Mouse (Mus musculus) lung, postnatal 0 days (tissue): ENCODE results near the gene Atg2a. TPM values are rescaled to one million over a fixed set of nuclear protein-coding genes. Genes with fewer than 3 reads are reported as not detected.

ENCODE experiments used
- ATAC-seq: fragments of 200-750 bp; cut with Nextera tagmentation; 2 replicates; pipeline ENCODE4 v1.8.0; 2017; ENCODE audit warnings: moderate library complexity
- DNase-seq: peaks from one replicate; pipeline ENCODE4 v3.0.0-alpha.2; 2016; ENCODE audit warnings: low spot score
- H3K27ac ChIP-seq: fragments of 300-500 bp; sonication (generic); 2 replicates; pipeline ENCODE4 v1.5.1; 2014; ENCODE audit warnings: antibody characterized with exemption, mild to moderate bottlenecking, low read length, mixed read lengths
- H3K27me3 ChIP-seq: fragments of 300-500 bp; sonication (generic); replicated peaks from 2 replicates; pipeline ENCODE4 v1.6.1; 2014; ENCODE audit warnings: low read length, mixed read lengths; ENCODE audit not compliant: insufficient read depth
- H3K36me3 ChIP-seq: fragments of 300-500 bp; sonication (generic); 2 replicates; pipeline ENCODE4 v1.6.1; 2014; ENCODE audit warnings: low read length, mixed read lengths; ENCODE audit not compliant: insufficient read depth
- H3K4me1 ChIP-seq: fragments of 300-500 bp; sonication (generic); 2 replicates; pipeline ENCODE4 v1.6.1; 2014; ENCODE audit warnings: antibody characterized with exemption, low read depth, low read length, mixed read lengths; ENCODE audit not compliant: insufficient read depth
- H3K4me2 ChIP-seq: fragments of 300-500 bp; sonication (generic); replicated peaks from 2 replicates; pipeline ENCODE4 v1.6.1; 2014; ENCODE audit warnings: low read depth, mild to moderate bottlenecking, low read length, moderate library complexity, mixed read lengths
- H3K4me3 ChIP-seq: fragments of 300-500 bp; sonication (generic); 2 replicates; pipeline ENCODE4 v1.5.1; 2014; ENCODE audit warnings: low read depth, low read length
- H3K9ac ChIP-seq: fragments of 300-500 bp; sonication (generic); replicated peaks from 2 replicates; pipeline ENCODE4 v1.6.1; 2014; ENCODE audit warnings: low read depth, mild to moderate bottlenecking
- H3K9me3 ChIP-seq: fragments of 300-500 bp; sonication (generic); 2 replicates; pipeline ENCODE4 v1.6.1; 2016; ENCODE audit warnings: low read length, mixed read lengths
- CTCF ChIP-seq: IDR thresholded peaks from 2 replicates; pipeline ENCODE4 v1.5.1; 2016; ENCODE audit warnings: antibody characterized with exemption, mild to moderate bottlenecking
- EP300 ChIP-seq: IDR thresholded peaks from 2 replicates; pipeline ENCODE4 v1.6.1; 2016; ENCODE audit warnings: antibody characterized with exemption, mild to moderate bottlenecking, control low read depth
- WGBS: fragments of 180-500 bp; shearing (Covaris S2); extraction: QIAGEN DNeasy Blood & Tissue Kit; methylation state at CpG from one replicate; pipeline ENCODE4 v1.1.7; 2014; 5-methylcytosine and 5-hydroxymethylcytosine counted together
- polyA plus RNA-seq: library from polyadenylated mRNA; unstranded; fragments of >200 nt; fragmentation: Nextera tagmentation; extraction: Ambion mirVana; gene quantifications from 2 replicates; pipeline ENCODE4 v1.2.1, GENCODE M21; 2015

Gene Atg2a
- polyA plus RNA-seq, 1 experiment from 2014 or later: 5.9 TPM

DNA sequence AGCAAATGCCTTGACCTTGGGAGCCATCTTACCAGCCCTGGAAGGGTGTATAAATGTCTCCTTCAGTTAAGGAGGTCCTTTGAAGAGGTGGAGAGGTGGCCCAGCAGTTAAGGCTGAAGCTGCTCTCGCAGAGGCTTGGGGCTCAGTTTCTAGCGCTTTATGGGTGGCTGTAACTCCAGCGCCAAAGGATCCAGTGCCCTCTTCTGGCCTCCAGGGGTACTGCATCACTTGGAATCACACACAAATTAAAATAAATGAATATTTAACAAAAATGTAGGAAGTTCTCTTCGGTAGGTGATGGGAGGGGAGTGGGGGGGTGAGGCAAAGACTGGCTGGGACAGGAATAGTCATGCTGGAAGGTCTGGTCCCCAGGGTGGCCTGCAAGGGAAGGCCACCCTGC is 19.5 kb downstream of the Atg2a start:
- no peak overlapping the region for H3K4me3 ChIP-seq
- H3K9ac ChIP-seq: no peak overlapping the region
- no peak overlapping the region for H3K27ac ChIP-seq
- H3K36me3 ChIP-seq: peaks cover 36% of the 10 kb centered on the region
- no peak overlapping the region for H3K4me2 ChIP-seq
- DNase-seq (no peak), ATAC-seq (no peak)
- WGBS: 82% methylated on average over 4 of the region's 4 CpGs
- H3K27me3 ChIP-seq: no peaks in the 10 kb centered on the region
- H3K9me3 ChIP-seq: no peaks in the 10 kb centered on the region
- no peaks in the 10 kb centered on the region for H3K4me1 ChIP-seq
- TF ChIP-seq CTCF (peak; percentile 49), EP300 (no peak)

DNA sequence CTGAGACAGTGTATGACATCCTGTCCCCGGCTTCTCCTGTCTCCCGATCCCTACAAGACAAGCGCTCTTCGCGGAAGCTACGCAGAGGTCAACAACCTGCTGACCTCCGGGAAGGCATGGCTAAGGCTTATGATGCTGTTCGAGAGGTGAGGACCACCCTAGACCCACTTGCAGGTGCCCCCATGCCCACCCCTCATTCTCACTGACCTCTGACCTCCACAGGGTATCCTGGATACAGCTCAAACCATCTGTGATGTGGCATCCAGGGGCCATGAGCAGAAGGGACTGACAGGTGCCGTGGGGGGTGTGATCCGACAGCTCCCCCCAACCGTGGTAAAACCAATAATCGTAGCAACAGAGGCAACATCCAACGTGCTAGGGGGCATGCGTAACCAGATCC is 19.9 kb downstream of the Atg2a start:
- H3K36me3 ChIP-seq: peaks cover 32% of the 10 kb centered on the region
- WGBS: 93% methylated on average over 14 of the region's 14 CpGs

DNA sequence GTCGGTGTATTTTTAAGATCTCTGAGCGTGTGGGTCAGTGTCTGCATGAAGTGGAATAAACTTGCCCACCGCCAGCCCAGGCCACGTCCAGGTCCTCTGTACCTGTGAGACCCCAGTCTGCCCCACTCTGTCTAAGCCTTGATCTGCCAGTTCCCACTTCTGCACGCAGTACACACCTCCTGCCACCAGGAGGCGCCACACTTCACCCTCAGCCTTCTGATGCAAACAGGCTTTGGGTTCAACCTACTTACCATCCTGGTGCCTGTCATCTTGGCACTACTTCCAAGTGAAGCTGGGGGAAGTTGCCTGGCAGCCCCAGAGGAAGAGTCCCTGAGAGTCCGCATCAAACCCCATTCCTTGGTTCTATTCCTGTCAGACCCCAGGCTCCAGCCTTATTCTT is 20.8 kb downstream of the Atg2a start:
- H3K9ac ChIP-seq: no peak overlapping the region
- H3K27ac ChIP-seq: no peak overlapping the region
- WGBS: 55% methylated on average over 7 of the region's 7 CpGs
- ATAC-seq: 0 out of 2 replicates have a peak, but pooled peaks have one; percentile 14
- H3K4me3 ChIP-seq: no peak overlapping the region
- no peak overlapping the region for H3K4me2 ChIP-seq
- no peaks in the 10 kb centered on the region for H3K9me3 ChIP-seq
- DNase-seq: peak; percentile 81
- peaks cover 25% of the 10 kb centered on the region for H3K36me3 ChIP-seq
- H3K27me3 ChIP-seq: no peaks in the 10 kb centered on the region
- TF ChIP-seq CTCF (peak; percentile 99), EP300 (no peak)
- H3K4me1 ChIP-seq: no peaks in the 10 kb centered on the region; the same call in 1 of the 2 replicates

More for the DNA sequence above, 19.9 kb downstream of the Atg2a start:
- Histone ChIP-seq H3K27me3 (no peaks in the 10 kb centered on the region), H3K9ac (no peak overlapping the region), H3K4me3 (no peak overlapping the region), H3K4me1 (no peaks in the 10 kb centered on the region), H3K9me3 (no peaks in the 10 kb centered on the region), H3K27ac (no peak overlapping the region), H3K4me2 (no peak overlapping the region)
- TF ChIP-seq CTCF: no peak
- TF ChIP-seq EP300: no peak
- ATAC-seq: no peak
- no peak for DNase-seq

- no peak for DNase-seq
- Histone ChIP-seq H3K4me3 (no peak overlapping the region), H3K9me3 (no peaks in the 10 kb centered on the region), H3K27me3 (no peaks in the 10 kb centered on the region), H3K36me3 (peaks cover 18% of the 10 kb centered on the region), H3K27ac (no peak overlapping the region), H3K9ac (no peak overlapping the region), H3K4me2 (no peak overlapping the region), H3K4me1 (no peaks in the 10 kb centered on the region; the same call in 1 of the 2 replicates)
- WGBS: 69% methylated on average over 8 of the region's 8 CpGs
- no peak for ATAC-seq
- TF ChIP-seq EP300: no peak
- no peak for TF ChIP-seq CTCF
Observed at GRCm38 (mm10) chr19:6262839-6263433, 21.5 kb downstream of the Atg2a start.

GRCm38 (mm10) chr19:6264200-6264599 is 22.7 kb downstream of the Atg2a start:
- H3K9me3 ChIP-seq: no peaks in the 10 kb centered on the region
- H3K27ac ChIP-seq: no peak overlapping the region
- ATAC-seq: no peak
- H3K27me3 ChIP-seq: no peaks in the 10 kb centered on the region
- H3K4me1 ChIP-seq: no peaks in the 10 kb centered on the region; the same call in 1 of the 2 replicates
- H3K36me3 ChIP-seq: peaks cover 6% of the 10 kb centered on the region; the same call in 1 of the 2 replicates
- TF ChIP-seq CTCF: no peak
- TF ChIP-seq EP300: no peak
- no peak for DNase-seq
- no peak overlapping the region for H3K9ac ChIP-seq
- no peak overlapping the region for H3K4me3 ChIP-seq
- 61% methylated on average over 9 of the region's 9 CpGs for WGBS
- H3K4me2 ChIP-seq: no peak overlapping the region

DNA sequence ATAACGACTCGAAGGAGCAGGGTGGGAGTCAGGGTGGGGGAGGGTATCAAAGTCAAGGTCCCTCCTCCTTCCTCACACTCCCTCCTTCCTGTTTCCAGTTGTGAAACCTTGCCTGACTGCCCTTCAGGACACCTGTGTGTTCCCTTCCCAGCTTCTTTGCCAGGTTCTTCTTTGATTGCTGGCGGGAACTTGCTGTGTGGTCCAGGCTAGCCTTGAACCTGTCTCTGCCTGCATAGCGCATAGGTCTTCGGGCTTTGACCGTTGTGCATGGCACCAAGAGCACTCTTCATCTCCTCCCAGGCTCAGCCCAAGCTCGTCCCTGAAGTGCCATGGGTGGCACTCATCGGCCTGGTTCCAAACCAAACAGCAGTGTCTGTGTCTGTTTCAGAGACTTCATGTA is 23.5 kb downstream of the Atg2a start:
- Histone ChIP-seq H3K4me1 (no peaks in the 10 kb centered on the region; the same call in 1 of the 2 replicates), H3K4me3 (no peak overlapping the region), H3K9ac (no peak overlapping the region), H3K36me3 (peaks cover 4% of the 10 kb centered on the region; the same call in 1 of the 2 replicates), H3K27ac (no peak overlapping the region), H3K4me2 (no peak overlapping the region), H3K27me3 (no peaks in the 10 kb centered on the region), H3K9me3 (no peaks in the 10 kb centered on the region)
- no peak for ATAC-seq
- DNase-seq: no peak
- 82% methylated on average over 8 of the region's 8 CpGs for WGBS
- TF ChIP-seq EP300 (no peak), CTCF (no peak)
